Mouse (Mus musculus) right cerebral cortex, postnatal 4 days (tissue): ENCODE data around the gene Arl6ip5.

Experiments used
- DNase-seq: peaks from one replicate; pipeline ENCODE4 v3.0.0-alpha.2; 2022

The Arl6ip5 gene

GRCm38 (mm10) chr6:97275760-97276159, 65.3 kb downstream of the Arl6ip5 start:
- no peak for DNase-seq

DNA sequence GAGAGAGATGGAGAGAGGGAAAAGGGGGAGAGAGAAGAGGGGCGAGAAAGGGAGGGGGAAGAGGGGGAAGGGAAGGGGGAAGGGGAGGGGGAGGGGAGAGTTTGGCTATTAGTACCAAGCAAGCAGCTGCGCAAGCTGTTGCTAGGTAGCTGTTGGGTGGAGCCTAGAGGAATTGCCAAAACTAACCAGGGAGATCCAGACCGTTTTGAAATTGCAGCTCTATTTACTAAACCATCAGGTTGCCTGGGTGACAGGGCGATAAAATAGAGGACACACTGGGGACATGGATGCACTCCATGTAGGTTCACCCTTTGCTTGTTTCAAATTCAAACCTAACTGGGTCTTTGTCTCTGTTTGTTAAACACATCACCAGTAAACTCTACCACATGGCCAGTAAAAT, 65.9 kb downstream of the Arl6ip5 start:
- no peak for DNase-seq

DNA sequence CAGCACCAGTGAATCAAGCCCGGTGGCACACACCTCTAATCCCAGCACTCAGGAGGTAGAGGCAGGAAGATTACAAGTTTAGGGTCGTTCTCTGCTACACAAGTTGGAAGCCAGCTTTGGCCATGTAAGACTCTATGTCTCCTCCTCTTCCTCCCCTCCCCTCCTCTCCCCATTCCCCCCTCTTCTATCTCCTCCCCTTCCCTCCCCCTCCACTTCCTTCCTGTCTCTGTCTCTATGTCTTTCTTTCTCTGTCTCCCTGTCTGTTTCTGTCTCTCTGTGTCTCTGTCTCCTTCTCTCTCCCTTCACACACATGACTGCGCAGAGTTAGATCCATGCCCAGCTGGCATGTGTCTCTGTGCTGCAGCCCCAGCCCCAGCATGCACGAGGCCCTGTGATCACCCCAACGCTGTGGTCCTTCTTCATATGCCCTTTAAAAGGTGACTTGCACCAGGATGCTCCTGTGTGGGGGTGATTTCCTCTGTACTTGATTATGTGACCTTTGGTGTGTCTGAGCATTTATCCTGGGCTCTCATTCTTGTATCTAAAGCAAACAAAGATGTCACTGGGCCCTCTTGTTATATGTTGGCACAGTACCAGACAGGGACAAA, 66.5 kb downstream of the Arl6ip5 start:
- no peak for DNase-seq

DNA sequence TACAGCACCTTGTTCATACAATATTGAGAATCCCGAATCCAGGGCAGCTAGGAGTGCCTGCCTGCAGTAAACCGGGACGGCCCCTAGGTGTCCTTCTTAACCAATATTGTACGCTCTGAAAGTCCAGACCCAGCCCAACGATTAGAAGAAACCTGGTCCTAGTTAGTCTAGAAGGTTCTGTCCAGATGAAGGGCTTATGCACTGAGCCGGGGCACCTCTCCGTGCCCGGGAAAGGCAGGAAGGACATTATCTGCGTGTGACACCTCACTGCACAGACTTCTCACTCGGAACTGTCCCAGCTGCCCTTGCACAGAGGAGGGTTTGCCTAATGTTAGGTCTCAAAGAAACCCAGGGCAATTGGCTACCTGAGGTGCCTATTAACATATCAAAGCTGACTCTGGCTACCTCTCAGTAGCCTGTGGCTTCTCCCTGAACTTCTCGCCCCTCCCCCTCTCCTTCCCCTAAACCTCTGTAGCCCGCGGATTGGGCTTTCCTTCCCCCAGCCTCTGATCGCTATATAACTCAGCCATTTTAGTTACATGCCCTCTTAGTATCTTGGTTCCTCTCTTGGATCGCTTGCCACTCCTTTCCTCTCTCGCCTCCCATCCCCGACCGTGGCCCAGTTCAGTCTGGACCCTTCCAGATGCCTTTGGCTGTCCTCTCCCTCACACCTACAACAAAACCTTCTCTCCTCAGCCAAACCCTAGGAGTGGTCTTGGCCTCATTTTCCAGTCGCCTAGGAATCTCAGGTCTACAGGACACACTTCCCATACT, 67.7 kb downstream of the Arl6ip5 start:
- DNase-seq: peak; percentile 77

GRCm38 (mm10) chr6:97278878-97279277, 68.4 kb downstream of the Arl6ip5 start:
- DNase-seq: no peak
